Mouse (Mus musculus): ENCODE data around the gene Zswim2. TPM values are rescaled to one million over a fixed set of nuclear protein-coding genes. Genes with fewer than 3 reads are reported as not detected.
"Not testable (repeated sequence)": the region's sequence is repeated elsewhere in the genome, so short reads cannot be mapped to it uniquely, and the experiment has no call there.

Zswim2 gene
- total RNA-seq (2015) (not detected in 2 replicates), total RNA-seq (2017) (not detected in 2 replicates)

DNA sequence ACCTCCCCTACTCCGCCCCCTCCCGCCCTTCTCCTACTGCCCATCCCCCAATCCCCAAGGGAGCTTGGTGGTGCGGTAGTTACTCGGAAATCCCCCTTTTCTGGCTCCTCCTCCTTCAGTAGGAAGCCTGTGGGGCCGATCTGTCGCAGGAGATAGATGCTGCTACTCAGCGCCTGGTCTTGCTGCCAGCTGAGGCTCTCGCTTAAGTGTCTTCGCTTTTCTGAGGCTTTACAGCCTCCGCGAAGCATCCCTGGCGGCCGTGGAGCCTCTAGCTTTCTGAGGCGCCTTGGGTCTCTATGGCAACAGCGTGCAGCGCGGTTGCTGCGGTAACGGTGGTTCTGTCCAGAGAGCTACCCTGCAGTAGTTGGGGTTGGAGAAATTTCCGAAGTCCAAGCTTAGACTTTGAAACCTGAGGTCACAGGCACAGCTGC is at the start of gene Zswim2:
TSS of gene Zswim2 (minus strand) at position 298 of the 431 bp plus-strand sequence.
- ATAC-seq (replicated peaks; ENCODE audit: poor library complexity) = peak; percentile 91

DNA sequence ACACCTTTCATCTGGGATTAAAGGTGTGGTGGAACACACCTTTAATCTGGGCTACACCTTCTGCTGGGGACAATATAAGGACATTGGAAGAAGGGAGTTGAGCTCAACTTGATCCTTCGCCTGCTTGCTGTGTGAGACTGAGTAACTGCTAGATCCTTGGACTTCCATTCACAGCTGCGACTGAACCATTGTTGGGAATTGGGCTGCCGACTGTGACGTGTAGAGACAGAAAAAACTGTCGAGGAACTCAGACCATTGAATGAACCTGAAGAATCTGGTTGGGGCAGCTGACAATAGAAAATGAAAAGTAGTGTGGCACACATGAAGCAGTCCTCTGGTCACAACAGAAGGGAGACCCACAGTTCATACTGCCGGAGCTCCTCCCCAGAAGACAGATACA is 49.2 kb upstream of the Zswim2 start, which contains the start of gene Gm13691:
TSS of gene Gm13691 (plus strand) at position 301 of the 400 bp plus-strand sequence.
- not testable (repeated sequence) for ATAC-seq (replicated peaks; ENCODE audit: poor library complexity)

DNA sequence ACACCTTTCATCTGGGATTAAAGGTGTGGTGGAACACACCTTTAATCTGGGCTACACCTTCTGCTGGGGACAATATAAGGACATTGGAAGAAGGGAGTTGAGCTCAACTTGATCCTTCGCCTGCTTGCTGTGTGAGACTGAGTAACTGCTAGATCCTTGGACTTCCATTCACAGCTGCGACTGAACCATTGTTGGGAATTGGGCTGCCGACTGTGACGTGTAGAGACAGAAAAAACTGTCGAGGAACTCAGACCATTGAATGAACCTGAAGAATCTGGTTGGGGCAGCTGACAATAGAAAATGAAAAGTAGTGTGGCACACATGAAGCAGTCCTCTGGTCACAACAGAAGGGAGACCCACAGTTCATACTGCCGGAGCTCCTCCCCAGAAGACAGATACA is 43.4 kb upstream of the Zswim2 start, which contains the start of gene Gm13697:
TSS of gene Gm13697 (plus strand) at position 301 of the 400 bp plus-strand sequence.
- ATAC-seq (replicated peaks; ENCODE audit: poor library complexity) = not testable (repeated sequence)

- not testable (repeated sequence) for ATAC-seq (replicated peaks; ENCODE audit: poor library complexity)
Observed at GRCm38 (mm10) chr2:83978633-83979032, 37.6 kb upstream of the Zswim2 start, which contains the start of gene Gm13694. TSS of gene Gm13694 (plus strand) at chr2:83978933.

GRCm38 (mm10) chr2:83972823-83973222 is 31.8 kb upstream of the Zswim2 start, which contains the start of gene Gm13696:
TSS of gene Gm13696 (plus strand) at chr2:83973123.
- ATAC-seq (replicated peaks; ENCODE audit: poor library complexity) = not testable (repeated sequence)

DNA sequence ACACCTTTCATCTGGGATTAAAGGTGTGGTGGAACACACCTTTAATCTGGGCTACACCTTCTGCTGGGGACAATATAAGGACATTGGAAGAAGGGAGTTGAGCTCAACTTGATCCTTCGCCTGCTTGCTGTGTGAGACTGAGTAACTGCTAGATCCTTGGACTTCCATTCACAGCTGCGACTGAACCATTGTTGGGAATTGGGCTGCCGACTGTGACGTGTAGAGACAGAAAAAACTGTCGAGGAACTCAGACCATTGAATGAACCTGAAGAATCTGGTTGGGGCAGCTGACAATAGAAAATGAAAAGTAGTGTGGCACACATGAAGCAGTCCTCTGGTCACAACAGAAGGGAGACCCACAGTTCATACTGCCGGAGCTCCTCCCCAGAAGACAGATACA is 26.0 kb upstream of the Zswim2 start, which contains the start of gene Gm13695:
TSS of gene Gm13695 (plus strand) at position 301 of the 400 bp plus-strand sequence.
- ATAC-seq (replicated peaks; ENCODE audit: poor library complexity) = not testable (repeated sequence)

- ATAC-seq (replicated peaks; ENCODE audit: poor library complexity) = not testable (repeated sequence)
Observed at GRCm38 (mm10) chr2:83961203-83961602, 20.2 kb upstream of the Zswim2 start, which contains the start of gene Gm13693. TSS of gene Gm13693 (plus strand) at chr2:83961503.

- ATAC-seq (replicated peaks; ENCODE audit: poor library complexity) = not testable (repeated sequence)
Observed at GRCm38 (mm10) chr2:83955393-83955792, 14.4 kb upstream of the Zswim2 start, which contains the start of gene Gm13698. TSS of gene Gm13698 (plus strand) at chr2:83955693.

- peak; percentile 23; the same call in 1 of the 2 replicates for ATAC-seq (replicated peaks; ENCODE audit: poor library complexity)
Observed at GRCm38 (mm10) chr2:83941792-83942191, 764 bp upstream of the Zswim2 start.

DNA sequence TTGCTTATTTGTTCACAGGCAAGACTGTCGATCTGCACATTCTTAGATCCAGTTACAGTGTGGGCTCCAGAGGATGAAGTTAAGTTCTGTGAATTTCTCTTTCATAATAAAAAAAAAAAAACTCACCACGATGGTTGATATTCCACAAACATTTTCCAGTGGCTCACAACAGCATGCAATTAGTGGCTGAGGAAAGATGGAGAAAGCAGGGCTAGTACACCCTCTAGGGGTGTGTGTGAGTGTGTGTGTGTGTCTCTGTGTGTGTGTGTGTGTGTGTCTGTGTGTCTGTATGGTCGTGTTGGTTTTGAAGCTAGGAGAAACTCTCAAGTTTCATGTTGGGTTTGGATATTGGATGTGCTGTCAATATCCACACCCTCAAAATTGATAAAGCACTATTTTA is 350 bp upstream of the Zswim2 start:
- no peak for ATAC-seq (replicated peaks; ENCODE audit: poor library complexity)

DNA sequence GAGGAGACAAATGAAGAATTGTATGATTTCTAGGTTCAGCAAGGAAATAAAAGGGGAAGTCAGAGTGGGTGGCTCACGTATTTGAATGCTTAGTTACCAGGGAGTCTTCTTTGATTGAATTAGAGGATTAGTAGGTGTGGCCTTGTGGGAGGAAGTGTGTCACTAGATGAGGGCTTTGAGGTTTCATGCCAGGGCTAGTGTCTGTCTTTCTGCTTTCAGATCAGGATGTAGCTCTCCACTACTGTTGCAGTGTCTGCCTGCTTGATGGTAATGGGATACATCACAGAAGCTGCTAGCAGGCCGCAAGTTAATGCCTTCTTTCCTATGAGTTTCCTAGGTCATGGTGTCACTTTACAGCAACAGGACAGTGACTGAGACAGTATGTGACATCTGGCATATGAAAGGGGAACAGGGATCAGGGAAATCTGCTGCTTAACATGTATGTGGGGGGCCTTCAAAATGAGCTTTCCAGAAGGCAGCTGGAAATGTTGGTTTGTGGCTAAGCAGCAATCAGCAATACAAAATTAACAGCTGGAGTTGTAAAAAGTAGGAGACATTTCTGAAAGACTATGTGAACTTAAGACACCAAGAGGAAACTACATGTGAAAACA is 11.4 kb downstream of the Zswim2 start:
- ATAC-seq (replicated peaks; ENCODE audit: poor library complexity) = peak; percentile 100

GRCm38 (mm10) chr2:83901896-83902540 is 39.0 kb downstream of the Zswim2 start:
- ATAC-seq (replicated peaks; ENCODE audit: poor library complexity) = no peak

- ATAC-seq (replicated peaks; ENCODE audit: poor library complexity) = no peak
Observed at GRCm38 (mm10) chr2:83893701-83894100, 47.3 kb downstream of the Zswim2 start.

GRCm38 (mm10) chr2:83883850-83884420 is 57.1 kb downstream of the Zswim2 start:
- ATAC-seq (replicated peaks; ENCODE audit: poor library complexity) = no peak

Other genes with a start within 250 kb of the Zswim2 start
- gene Itgav, start 216.8 kb downstream of the Zswim2 start, total RNA-seq (2015) = 23.4 and 30.9 TPM in 2 replicates
- 9.5 and 20.9 TPM in 2 replicates for gene Itgav, start 216.8 kb downstream of the Zswim2 start, total RNA-seq (2017)
- gene Fam171b, start 128.6 kb downstream of the Zswim2 start, total RNA-seq (2015) = not detected in 2 replicates
- not detected in 2 replicates for gene Fam171b, start 128.6 kb downstream of the Zswim2 start, total RNA-seq (2017)
- gene Gm13698, start 14.5 kb upstream of the Zswim2 start, total RNA-seq (2015) = not detected in 2 replicates
- gene Gm13698, start 14.5 kb upstream of the Zswim2 start, total RNA-seq (2017) = 0.07 and 0.08 TPM in 2 replicates
- not detected in 2 replicates for gene Gm13693, start 20.3 kb upstream of the Zswim2 start, total RNA-seq (2015)
- 0.07 and 0.08 TPM in 2 replicates for gene Gm13693, start 20.3 kb upstream of the Zswim2 start, total RNA-seq (2017)
- gene Gm13695, start 26.1 kb upstream of the Zswim2 start, total RNA-seq (2015) = not detected in 2 replicates
- gene Gm13695, start 26.1 kb upstream of the Zswim2 start, total RNA-seq (2017) = not detected in 2 replicates
- not detected in 2 replicates for gene Gm13696, start 31.9 kb upstream of the Zswim2 start, total RNA-seq (2015)
- gene Gm13696, start 31.9 kb upstream of the Zswim2 start, total RNA-seq (2017) = 0.07 and 0.08 TPM in 2 replicates
- not detected in 2 replicates for gene Gm13694, start 37.7 kb upstream of the Zswim2 start, total RNA-seq (2015)
- 0.07 and 0.08 TPM in 2 replicates for gene Gm13694, start 37.7 kb upstream of the Zswim2 start, total RNA-seq (2017)
- not detected in 2 replicates for gene Gm13697, start 43.5 kb upstream of the Zswim2 start, total RNA-seq (2015)
- gene Gm13697, start 43.5 kb upstream of the Zswim2 start, total RNA-seq (2017) = 0.07 and 0.08 TPM in 2 replicates
- gene Gm13691, start 49.3 kb upstream of the Zswim2 start, total RNA-seq (2015) = not detected in 2 replicates
- 0.04 TPM in 1 of 2 replicates, not detected in the other for gene Gm13691, start 49.3 kb upstream of the Zswim2 start, total RNA-seq (2017)

All from megakaryocyte progenitor cell, adult 5-6 weeks (primary cell).